Mouse (Mus musculus): ENCODE results near the gene Abcb6.

- TF ChIP-seq CTCF (IDR thresholded peaks at IDR 0.05; ENCODE audit: borderline replicate concordance, insufficient read depth, low read depth, low read length) (no peak), POLR2A (IDR thresholded peaks at IDR 0.05; ENCODE audit: borderline replicate concordance, insufficient read depth, low read length) (no peak)
Measured at GRCm38 (mm10) chr1:75214886-75215285, 34.7 kb upstream of the Abcb6 start.

All from cerebellum, adult 2 months (tissue).